7 mouse cellular contexts compared by ENCODE assay signal in genomic region chr17:49029556-49030268, GRCm38 (mm10).
DNase-seq lines count a peak whose midpoint lies in the region; ATAC-seq and TF ChIP-seq lines count a peak whose summit lies in the region.

No protein-coding gene starts in this region.

- peak overlapping the region; percentile 26; the same call in 1 of the 2 replicates for H3K9ac ChIP-seq in ES-Bruce4 (ENCODE audit: low read depth, poor library complexity, severe bottlenecking)
- H3K9ac ChIP-seq in forebrain, embryonic 16.5 days (replicated peaks; ENCODE audit: low read depth, low read length) = no peak overlapping the region
- H3K9ac ChIP-seq in hindbrain, embryonic 16.5 days (ENCODE audit: low read depth, low read length) = no peak overlapping the region
- H3K9ac ChIP-seq in stomach, embryonic 14.5 days (replicated peaks; ENCODE audit: low read depth, low read length) = no peak overlapping the region

- 30% methylated on average over 11 of the region's 11 CpGs for WGBS in forebrain, embryonic 16.5 days
- 32% methylated on average over 11 of the region's 11 CpGs for WGBS in hindbrain, embryonic 16.5 days
- WGBS in limb, embryonic 10.5 days = 35% methylated on average over 11 of the region's 11 CpGs
- 35% methylated on average over 11 of the region's 11 CpGs for WGBS in stomach, embryonic 14.5 days

- H3K4me3 ChIP-seq in ES-Bruce4 (ENCODE audit: low read depth, low read length) = peak overlapping the region; percentile 34
- H3K4me3 ChIP-seq in forebrain, embryonic 16.5 days (replicated peaks; ENCODE audit: low read length) = no peak overlapping the region
- H3K4me3 ChIP-seq in hindbrain, embryonic 16.5 days (ENCODE audit: low read length) = no peak overlapping the region
- H3K4me3 ChIP-seq in limb, embryonic 10.5 days = no peak overlapping the region
- H3K4me3 ChIP-seq in stomach, embryonic 14.5 days (ENCODE audit: low read depth, low read length) = no peak overlapping the region

- no peaks in the 10 kb centered on the region for H3K9me3 ChIP-seq in ES-Bruce4 (replicated peaks; ENCODE audit: control insufficient read depth, insufficient read depth, low read length, poor library complexity, severe bottlenecking)
- no peaks in the 10 kb centered on the region for H3K9me3 ChIP-seq in forebrain, embryonic 16.5 days (ENCODE audit: control insufficient read depth, low read length)
- no peaks in the 10 kb centered on the region for H3K9me3 ChIP-seq in hindbrain, embryonic 16.5 days (ENCODE audit: control insufficient read depth, low read length)
- no peaks in the 10 kb centered on the region for H3K9me3 ChIP-seq in limb, embryonic 10.5 days (replicated peaks)
- no peaks in the 10 kb centered on the region for H3K9me3 ChIP-seq in stomach, embryonic 14.5 days (ENCODE audit: control insufficient read depth, low read depth, low read length)

- no peaks in the 10 kb centered on the region for H3K27me3 ChIP-seq in ES-Bruce4 (ENCODE audit: control insufficient read depth, insufficient read depth, low read length, poor library complexity, severe bottlenecking)
- no peaks in the 10 kb centered on the region for H3K27me3 ChIP-seq in forebrain, embryonic 16.5 days (replicated peaks; ENCODE audit: control insufficient read depth, insufficient read depth, low read length)
- no peaks in the 10 kb centered on the region for H3K27me3 ChIP-seq in hindbrain, embryonic 16.5 days (replicated peaks; ENCODE audit: control insufficient read depth, insufficient read depth, low read length)
- H3K27me3 ChIP-seq in limb, embryonic 10.5 days (ENCODE audit: low read depth, poor library complexity, severe bottlenecking) = peaks cover 7% of the 10 kb centered on the region; the same call in 1 of the 2 replicates
- H3K27me3 ChIP-seq in stomach, embryonic 14.5 days (ENCODE audit: control insufficient read depth, insufficient read depth, low read length) = no peaks in the 10 kb centered on the region

- 0 out of 2 replicates have a peak, but pooled peaks have one; percentile 37 for TF ChIP-seq EP300 in ES-Bruce4 (IDR thresholded peaks at IDR 0.05; ENCODE audit: insufficient read depth, low read depth, low read length)

- peaks cover 16% of the 10 kb centered on the region for H3K4me1 ChIP-seq in ES-Bruce4 (ENCODE audit: control insufficient read depth, insufficient read depth, low read length)
- H3K4me1 ChIP-seq in forebrain, embryonic 16.5 days (replicated peaks; ENCODE audit: control insufficient read depth, insufficient read depth, low read length) = peaks cover 14% of the 10 kb centered on the region
- H3K4me1 ChIP-seq in hindbrain, embryonic 16.5 days (ENCODE audit: control insufficient read depth, insufficient read depth, low read depth, low read length) = peaks cover 8% of the 10 kb centered on the region
- peaks cover 40% of the 10 kb centered on the region for H3K4me1 ChIP-seq in limb, embryonic 10.5 days
- no peaks in the 10 kb centered on the region; the same call in 1 of the 2 replicates for H3K4me1 ChIP-seq in stomach, embryonic 14.5 days (ENCODE audit: control insufficient read depth, insufficient read depth, low read length)

- no peaks in the 10 kb centered on the region for H3K36me3 ChIP-seq in ES-Bruce4 (ENCODE audit: control insufficient read depth, insufficient read depth, low read length, poor library complexity, severe bottlenecking)
- H3K36me3 ChIP-seq in forebrain, embryonic 16.5 days (ENCODE audit: control insufficient read depth, insufficient read depth) = no peaks in the 10 kb centered on the region
- no peaks in the 10 kb centered on the region for H3K36me3 ChIP-seq in hindbrain, embryonic 16.5 days (ENCODE audit: control insufficient read depth, insufficient read depth, low read length)
- no peaks in the 10 kb centered on the region for H3K36me3 ChIP-seq in limb, embryonic 10.5 days
- no peaks in the 10 kb centered on the region for H3K36me3 ChIP-seq in stomach, embryonic 14.5 days (ENCODE audit: control insufficient read depth, insufficient read depth, low read length)

- no peak overlapping the region for H3K4me2 ChIP-seq in forebrain, embryonic 16.5 days (ENCODE audit: low read length)
- H3K4me2 ChIP-seq in hindbrain, embryonic 16.5 days (ENCODE audit: low read length) = no peak overlapping the region
- H3K4me2 ChIP-seq in stomach, embryonic 14.5 days (replicated peaks; ENCODE audit: low read depth, low read length) = no peak overlapping the region

- no peak for TF ChIP-seq CTCF in ES-Bruce4 (IDR thresholded peaks at IDR 0.05; ENCODE audit: low read depth, low read length)

- peak; percentile 53 to 81 for DNase-seq in adrenal gland, adult (ENCODE audit: inconsistent age in 2 of 2, low spot score in 1 of 2)
- peak; percentile 50 for DNase-seq in limb, embryonic 10.5 days (ENCODE audit: low spot score)

- peak; percentile 58 for ATAC-seq in forebrain, embryonic 16.5 days
- peak; percentile 58 for ATAC-seq in hindbrain, embryonic 16.5 days
- ATAC-seq in megakaryocyte-erythroid progenitor cell, adult 5-6 weeks (replicated peaks; ENCODE audit: low FRiP score, low TSS enrichment, poor library complexity, severe bottlenecking) = peak; percentile 88
- peak; percentile 90 for ATAC-seq in stomach, embryonic 14.5 days (ENCODE audit: insufficient number of reproducible peaks, insufficient read depth, low FRiP score, low read depth)

- no peak for TF ChIP-seq POLR2A in ES-Bruce4 (IDR thresholded peaks at IDR 0.05; ENCODE audit: insufficient read depth, low read length)

- no peak overlapping the region for H3K27ac ChIP-seq in ES-Bruce4 (ENCODE audit: insufficient read depth, low read length)
- no peak overlapping the region for H3K27ac ChIP-seq in forebrain, embryonic 16.5 days (ENCODE audit: low read length)
- H3K27ac ChIP-seq in hindbrain, embryonic 16.5 days (ENCODE audit: low read depth, low read length) = no peak overlapping the region; the same call in 1 of the 2 replicates
- H3K27ac ChIP-seq in limb, embryonic 10.5 days = no peak overlapping the region
- H3K27ac ChIP-seq in stomach, embryonic 14.5 days (ENCODE audit: low read length) = no peak overlapping the region
